ENCODE assay signal across 15 mouse cellular contexts in the genomic region with DNA sequence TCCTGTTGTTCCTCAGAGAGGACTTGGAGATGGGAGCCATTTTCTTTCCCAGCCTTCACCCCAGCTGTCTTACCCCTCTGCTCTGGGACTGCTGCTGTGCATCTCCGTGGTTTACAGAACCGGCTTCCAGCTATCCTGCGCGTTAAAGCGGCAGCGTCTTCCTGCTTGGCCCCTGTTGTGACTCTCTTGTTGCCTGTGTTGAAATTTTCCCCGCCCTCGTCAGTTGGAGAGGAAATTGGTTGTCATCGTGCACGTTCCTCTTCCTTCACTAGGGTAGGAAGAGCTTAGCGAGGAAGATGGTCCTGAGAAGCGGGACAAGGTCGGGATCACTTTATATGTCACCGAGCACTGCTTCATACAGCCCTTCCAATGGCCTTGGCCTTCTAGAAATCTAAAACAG.
DNase-seq lines count a peak whose midpoint lies in the region; ATAC-seq and TF ChIP-seq lines count a peak whose summit lies in the region.
"Had no signal": no experiment of that assay in that cellular context is flagged by ENCODE, and none has a peak within 500 bp of the region (broad histone marks: within the 10 kb centered on the region; RNA-seq: fewer than 3 reads in every experiment).

No protein-coding gene starts in this region.

- no peak for TF ChIP-seq CTCF in layer of hippocampus, adult 2 months (conservative IDR thresholded peaks at IDR 0.05)

- 87% methylated on average over 14 of the region's 14 CpGs for WGBS in forebrain, embryonic 13.5 days
- 83% methylated on average over 14 of the region's 14 CpGs for WGBS in forebrain, embryonic 12.5 days
- WGBS in heart, embryonic 15.5 days: 66% methylated on average over 14 of the region's 14 CpGs

- H3K4me3 ChIP-seq in forebrain, embryonic 13.5 days: no peak overlapping the region
- no peak overlapping the region for H3K4me3 ChIP-seq in forebrain, embryonic 12.5 days (replicated peaks)
- H3K4me3 ChIP-seq in layer of hippocampus, adult 2 months: no peak overlapping the region
- H3K4me3 ChIP-seq in heart, embryonic 15.5 days: no peak overlapping the region
- H3K4me3 ChIP-seq: embryonic facial prominence, embryonic 13.5 days; hindbrain, embryonic 12.5 days; stomach, embryonic 15.5 days had no signal

- no peaks in the 10 kb centered on the region for H3K36me3 ChIP-seq in forebrain, embryonic 13.5 days (ENCODE audit: poor library complexity, severe bottlenecking)
- no peaks in the 10 kb centered on the region for H3K36me3 ChIP-seq in forebrain, embryonic 12.5 days (replicated peaks)
- no peaks in the 10 kb centered on the region for H3K36me3 ChIP-seq in heart, embryonic 15.5 days
- H3K36me3 ChIP-seq: embryonic facial prominence, embryonic 13.5 days; hindbrain, embryonic 12.5 days; stomach, embryonic 15.5 days had no signal

- no peak overlapping the region for H3K9ac ChIP-seq in forebrain, embryonic 13.5 days
- no peak overlapping the region for H3K9ac ChIP-seq in forebrain, embryonic 12.5 days
- no peak overlapping the region for H3K9ac ChIP-seq in heart, embryonic 15.5 days
- H3K9ac ChIP-seq: embryonic facial prominence, embryonic 13.5 days; hindbrain, embryonic 12.5 days; stomach, embryonic 15.5 days had no signal

- H3K9me3 ChIP-seq in forebrain, embryonic 13.5 days (replicated peaks): no peaks in the 10 kb centered on the region
- no peaks in the 10 kb centered on the region for H3K9me3 ChIP-seq in forebrain, embryonic 12.5 days
- no peaks in the 10 kb centered on the region for H3K9me3 ChIP-seq in heart, embryonic 15.5 days (replicated peaks)
- H3K9me3 ChIP-seq: embryonic facial prominence, embryonic 13.5 days; hindbrain, embryonic 12.5 days; stomach, embryonic 15.5 days had no signal

- H3K27ac ChIP-seq in forebrain, embryonic 13.5 days: peak overlapping the region; percentile 21; the same call in 1 of the 2 replicates
- no peak overlapping the region for H3K27ac ChIP-seq in forebrain, embryonic 12.5 days
- peak overlapping the region; percentile 61; the same call in 1 of the 2 replicates for H3K27ac ChIP-seq in layer of hippocampus, adult 2 months
- no peak overlapping the region for H3K27ac ChIP-seq in heart, embryonic 15.5 days
- H3K27ac ChIP-seq: embryonic facial prominence, embryonic 13.5 days; hindbrain, embryonic 12.5 days; stomach, embryonic 15.5 days had no signal

- ATAC-seq in forebrain, embryonic 13.5 days: no peak
- no peak for ATAC-seq in forebrain, embryonic 12.5 days (ENCODE audit: low FRiP score)
- no peak for ATAC-seq in heart, embryonic 15.5 days (replicated peaks; ENCODE audit: insufficient number of reproducible peaks, insufficient read depth, low FRiP score, low read depth)
- ATAC-seq: midbrain, embryonic 16.5 days had no signal

- DNase-seq in layer of hippocampus, adult 2 months (ENCODE audit: low spot score in 2 of 2): no peak
- no peak for DNase-seq in layer of hippocampus, adult 8-10 months (ENCODE audit: low spot score in 2 of 2)
- DNase-seq in lung, postnatal 10 days: peak; percentile 24
- no peak for DNase-seq in ovary, postnatal 14 days (ENCODE audit: low spot score)
- no peak for DNase-seq in urinary bladder, postnatal 25 days (ENCODE audit: low spot score)
- DNase-seq: cerebellum, postnatal 10 days; kidney, adult 9 months; thymus, postnatal 36 days had no signal

- no peaks in the 10 kb centered on the region for H3K27me3 ChIP-seq in forebrain, embryonic 13.5 days
- no peaks in the 10 kb centered on the region for H3K27me3 ChIP-seq in forebrain, embryonic 12.5 days
- no peaks in the 10 kb centered on the region for H3K27me3 ChIP-seq in heart, embryonic 15.5 days
- H3K27me3 ChIP-seq: embryonic facial prominence, embryonic 13.5 days; hindbrain, embryonic 12.5 days; stomach, embryonic 15.5 days had no signal

- H3K4me1 ChIP-seq in forebrain, embryonic 13.5 days: peaks cover 23% of the 10 kb centered on the region
- H3K4me1 ChIP-seq in forebrain, embryonic 12.5 days: peaks cover 23% of the 10 kb centered on the region
- peaks cover 11% of the 10 kb centered on the region for H3K4me1 ChIP-seq in heart, embryonic 15.5 days (replicated peaks)

- no peak overlapping the region for H3K4me2 ChIP-seq in forebrain, embryonic 13.5 days
- H3K4me2 ChIP-seq in forebrain, embryonic 12.5 days: no peak overlapping the region
- peak overlapping the region; percentile 26; the same call in 1 of the 2 replicates for H3K4me2 ChIP-seq in heart, embryonic 15.5 days
- H3K4me2 ChIP-seq: embryonic facial prominence, embryonic 13.5 days; hindbrain, embryonic 12.5 days; stomach, embryonic 15.5 days had no signal

Comparison
In these comparisons a context has a peak if more than half of its experiments do, and no peak if none do; other contexts are left out.
1. H3K27ac ChIP-seq: peak in forebrain, embryonic 13.5 days (single experiment) and layer of hippocampus, adult 2 months (single experiment); none in forebrain, embryonic 12.5 days (single experiment) and heart, embryonic 15.5 days (single experiment).